Mouse (Mus musculus) midbrain, embryonic 10.5 days (tissue): ENCODE measurements at regions not wholly inside any gene's neighbourhood (a gene's known extent, or its start where the extent isn't known, plus 50 kb on each side); places are given as distances from the start of the nearest gene placed in this dataset.

Source experiments
- DNase-seq: peaks from one replicate; pipeline ENCODE4 v3.0.0-alpha.2; 2017; ENCODE audit warnings: low spot score
- H3K27ac ChIP-seq: fragments of 300-500 bp; sonication (generic); replicated peaks from 2 replicates; pipeline ENCODE4 v1.5.1; 2016; ENCODE audit warnings: mild to moderate bottlenecking
- H3K27me3 ChIP-seq: fragments of 300-500 bp; sonication (generic); 2 replicates; pipeline ENCODE4 v1.6.1; 2016; ENCODE audit warnings: low read depth, mild to moderate bottlenecking; ENCODE audit not compliant: poor library complexity, severe bottlenecking
- H3K36me3 ChIP-seq: fragments of 300-500 bp; sonication (generic); 2 replicates; pipeline ENCODE4 v1.6.1; 2016; ENCODE audit warnings: mild to moderate bottlenecking, moderate library complexity
- H3K4me1 ChIP-seq: fragments of 300-500 bp; sonication (generic); 2 replicates; pipeline ENCODE4 v1.6.1; 2016
- H3K4me3 ChIP-seq: fragments of 300-500 bp; sonication (generic); 2 replicates; pipeline ENCODE4 v1.5.1; 2016; ENCODE audit warnings: mild to moderate bottlenecking, moderate library complexity
- H3K9me3 ChIP-seq: fragments of 300-500 bp; sonication (generic); replicated peaks from 2 replicates; pipeline ENCODE4 v1.6.1; 2016; ENCODE audit warnings: mild to moderate bottlenecking
- WGBS: fragments of 180-500 bp; shearing (Covaris S2); methylation state at CpG from one replicate; pipeline ENCODE4 v1.1.7; 2016; 5-methylcytosine and 5-hydroxymethylcytosine counted together

DNA sequence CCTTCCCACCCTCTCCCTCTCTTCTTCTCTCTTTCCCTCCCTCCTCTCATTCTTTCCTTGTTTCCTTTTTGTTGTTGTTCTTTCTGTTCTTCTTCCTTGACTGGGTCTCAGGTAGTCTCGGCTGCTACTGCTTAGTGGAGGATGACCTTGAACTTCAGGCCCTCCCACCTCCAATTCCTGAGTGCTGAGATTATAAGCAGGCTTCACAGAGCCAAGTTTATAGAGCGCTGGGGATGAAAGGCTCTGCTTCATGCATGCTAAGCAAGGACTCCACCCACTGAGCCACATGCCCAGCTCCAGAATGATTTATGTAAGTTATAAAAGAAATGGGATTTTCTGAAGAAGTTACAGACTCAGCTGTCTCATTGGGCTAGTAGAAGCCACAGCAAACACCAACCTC is 199.9 kb downstream of the Tex36 start:
- no peaks in the 10 kb centered on the region for H3K36me3 ChIP-seq
- DNase-seq: no peak
- H3K27me3 ChIP-seq: no peaks in the 10 kb centered on the region
- H3K27ac ChIP-seq: no peak overlapping the region
- whole genome bisulfite sequencing: 83% methylated on average over 2 of the region's 2 CpGs
- no peaks in the 10 kb centered on the region for H3K4me1 ChIP-seq
- no peaks in the 10 kb centered on the region for H3K9me3 ChIP-seq
- no peak overlapping the region for H3K4me3 ChIP-seq

GRCm38 (mm10) chr7:133400691-133401090 is 201.3 kb downstream of the Tex36 start:
- DNase-seq: no peak
- Histone ChIP-seq H3K27ac (no peak overlapping the region), H3K9me3 (no peaks in the 10 kb centered on the region), H3K36me3 (no peaks in the 10 kb centered on the region), H3K27me3 (no peaks in the 10 kb centered on the region), H3K4me3 (no peak overlapping the region), H3K4me1 (peaks cover 9% of the 10 kb centered on the region)
- 88% methylated on average over 4 of the region's 4 CpGs for WGBS

DNA sequence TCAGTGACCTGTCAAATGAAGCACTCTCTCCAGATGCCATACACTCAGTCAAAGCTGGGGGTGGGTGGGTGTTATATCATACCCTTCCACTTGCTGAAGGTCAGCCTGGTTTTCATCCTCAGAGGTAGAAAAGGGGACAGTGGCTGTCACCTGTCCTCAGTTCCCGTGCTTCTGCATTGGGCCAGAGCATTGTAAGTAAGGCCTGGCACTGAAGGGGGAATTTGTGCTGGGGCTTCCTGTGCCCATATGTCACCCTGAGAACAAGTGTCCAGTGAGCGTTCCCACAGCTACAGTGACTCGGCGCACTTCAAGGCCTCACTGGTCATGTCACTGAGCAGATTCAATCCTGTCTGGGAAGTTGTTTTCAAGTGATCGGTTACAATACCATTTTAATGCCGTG is 213.2 kb downstream of the Tex36 start:
- no peaks in the 10 kb centered on the region for H3K9me3 ChIP-seq
- no peaks in the 10 kb centered on the region for H3K4me1 ChIP-seq
- H3K27me3 ChIP-seq: no peaks in the 10 kb centered on the region
- no peak for DNase-seq
- no peak overlapping the region for H3K4me3 ChIP-seq
- no peaks in the 10 kb centered on the region for H3K36me3 ChIP-seq
- WGBS: 91% methylated on average over 6 of the region's 6 CpGs
- H3K27ac ChIP-seq: no peak overlapping the region

DNA sequence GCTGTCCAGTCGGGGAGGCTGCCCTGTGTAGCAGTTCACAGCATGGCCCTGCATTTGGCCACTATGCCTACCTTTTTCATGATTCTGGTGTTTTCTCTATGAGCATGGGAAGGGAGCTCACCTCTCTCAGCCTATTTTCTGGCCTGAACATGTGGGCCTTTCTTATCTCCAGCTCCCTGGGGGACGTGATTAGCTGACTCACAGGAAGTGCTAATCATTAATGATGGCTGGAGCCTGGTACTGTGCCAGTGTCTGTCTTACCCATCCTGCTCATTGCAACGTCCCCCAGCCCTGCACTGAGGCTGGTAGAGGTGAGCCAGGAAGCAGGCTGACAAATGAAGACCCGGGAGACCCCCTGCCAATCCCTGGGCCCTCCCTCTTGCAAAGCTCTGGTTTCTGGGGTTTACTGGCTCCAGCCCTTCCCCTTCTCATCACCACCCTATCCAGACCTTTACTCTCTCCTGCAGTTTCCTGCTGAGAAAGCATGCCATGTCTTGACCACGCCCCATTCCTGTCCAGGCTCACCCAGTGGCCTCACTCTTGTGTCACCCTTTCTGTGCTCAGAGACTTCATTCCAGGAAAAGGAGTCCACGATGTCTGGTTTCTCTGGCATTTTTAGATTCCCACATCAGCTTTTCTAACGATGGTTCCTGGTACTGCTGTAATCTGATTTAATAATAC is 219.8 kb downstream of the Tex36 start:
- 76% methylated on average over 7 of the region's 7 CpGs for WGBS
- Histone ChIP-seq H3K4me1 (0 out of 2 replicates have a peak, but pooled peaks cover 5% of the 10 kb centered on the region), H3K9me3 (no peaks in the 10 kb centered on the region), H3K27me3 (no peaks in the 10 kb centered on the region), H3K36me3 (no peaks in the 10 kb centered on the region), H3K4me3 (no peak overlapping the region), H3K27ac (peak overlapping the region; percentile 23; the same call in 1 of the 2 replicates)
- DNase-seq: no peak

GRCm38 (mm10) chr7:133379373-133379772 is 222.6 kb downstream of the Tex36 start:
- H3K27ac ChIP-seq: no peak overlapping the region
- WGBS: 79% methylated on average over 1 of the region's 1 CpGs
- no peaks in the 10 kb centered on the region for H3K27me3 ChIP-seq
- H3K4me1 ChIP-seq: 0 out of 2 replicates have a peak, but pooled peaks cover 5% of the 10 kb centered on the region
- H3K36me3 ChIP-seq: no peaks in the 10 kb centered on the region
- DNase-seq: no peak
- no peaks in the 10 kb centered on the region for H3K9me3 ChIP-seq
- H3K4me3 ChIP-seq: no peak overlapping the region

DNA sequence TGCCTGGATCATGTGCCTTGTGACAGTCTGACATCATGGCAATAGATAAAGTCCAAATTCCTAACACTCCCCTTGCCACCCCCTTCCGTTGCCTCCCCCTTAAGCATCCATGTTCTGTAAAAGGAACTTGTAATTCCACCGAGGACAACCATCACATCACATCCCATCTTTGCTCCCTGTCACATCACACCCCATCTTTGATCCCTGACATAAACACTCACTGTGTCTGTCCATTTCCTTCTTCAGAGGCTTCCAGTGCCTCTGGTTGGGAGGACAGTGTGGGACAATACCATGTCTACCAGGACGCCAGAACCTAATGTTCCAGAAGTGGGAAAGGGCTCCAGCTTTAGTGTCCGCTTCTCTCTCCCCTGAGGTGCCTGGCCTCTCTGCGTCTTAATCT is 223.6 kb downstream of the Tex36 start:
- WGBS: 88% methylated on average over 5 of the region's 5 CpGs
- no peak overlapping the region for H3K4me3 ChIP-seq
- no peak for DNase-seq
- H3K27ac ChIP-seq: no peak overlapping the region
- H3K36me3 ChIP-seq: no peaks in the 10 kb centered on the region
- no peaks in the 10 kb centered on the region for H3K27me3 ChIP-seq
- no peaks in the 10 kb centered on the region for H3K9me3 ChIP-seq
- H3K4me1 ChIP-seq: 0 out of 2 replicates have a peak, but pooled peaks cover 5% of the 10 kb centered on the region

- no peak overlapping the region for H3K27ac ChIP-seq
- H3K36me3 ChIP-seq: no peaks in the 10 kb centered on the region
- 0 out of 2 replicates have a peak, but pooled peaks cover 5% of the 10 kb centered on the region for H3K4me1 ChIP-seq
- H3K9me3 ChIP-seq: no peaks in the 10 kb centered on the region
- no peak overlapping the region for H3K4me3 ChIP-seq
- WGBS: 72% methylated on average over 8 of the region's 8 CpGs
- H3K27me3 ChIP-seq: no peaks in the 10 kb centered on the region
- DNase-seq: no peak
Measured at GRCm38 (mm10) chr7:133376833-133377484, 225.0 kb downstream of the Tex36 start.

- H3K4me1 ChIP-seq: 0 out of 2 replicates have a peak, but pooled peaks cover 5% of the 10 kb centered on the region
- peaks cover 1% of the 10 kb centered on the region; the same call in 1 of the 2 replicates for H3K27me3 ChIP-seq
- no peak for DNase-seq
- no peak overlapping the region for H3K27ac ChIP-seq
- H3K9me3 ChIP-seq: no peaks in the 10 kb centered on the region
- no peaks in the 10 kb centered on the region for H3K36me3 ChIP-seq
- no peak overlapping the region for H3K4me3 ChIP-seq
- WGBS: 74% methylated on average over 2 of the region's 2 CpGs
Measured at GRCm38 (mm10) chr7:133372695-133373094, 229.3 kb downstream of the Tex36 start.

DNA sequence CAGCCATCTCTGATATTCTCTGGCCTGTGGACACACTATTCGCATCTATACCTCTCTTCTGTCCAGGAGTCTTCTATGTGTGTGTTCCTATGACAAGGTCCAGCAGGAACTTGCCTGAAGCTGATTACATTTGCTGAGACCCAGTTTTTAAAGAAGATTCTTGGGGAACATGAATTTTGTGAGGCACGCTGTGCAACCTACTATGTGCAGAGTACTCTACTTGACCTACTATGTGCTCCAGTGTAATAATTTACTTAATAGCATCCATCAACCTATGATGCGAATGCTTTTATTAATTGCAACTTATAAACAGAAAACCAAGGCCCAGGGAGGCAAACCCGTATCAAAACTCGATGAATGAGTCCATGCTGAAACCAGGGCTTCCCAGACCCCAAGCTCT is 231.4 kb downstream of the Tex36 start:
- Histone ChIP-seq H3K9me3 (no peaks in the 10 kb centered on the region), H3K27ac (no peak overlapping the region), H3K27me3 (peaks cover 11% of the 10 kb centered on the region; the same call in 1 of the 2 replicates), H3K4me1 (peaks cover under 1% of the 10 kb centered on the region; the same call in 1 of the 2 replicates), H3K4me3 (no peak overlapping the region), H3K36me3 (no peaks in the 10 kb centered on the region)
- 88% methylated on average over 5 of the region's 5 CpGs for WGBS
- DNase-seq: no peak

GRCm38 (mm10) chr7:133364601-133365000 is 237.4 kb downstream of the Tex36 start:
- H3K9me3 ChIP-seq: no peaks in the 10 kb centered on the region
- WGBS: 37% methylated on average over 4 of the region's 4 CpGs
- no peaks in the 10 kb centered on the region for H3K36me3 ChIP-seq
- H3K27me3 ChIP-seq: peaks cover 26% of the 10 kb centered on the region
- no peak overlapping the region for H3K27ac ChIP-seq
- no peak for DNase-seq
- H3K4me1 ChIP-seq: peaks cover 19% of the 10 kb centered on the region
- no peak overlapping the region for H3K4me3 ChIP-seq

DNA sequence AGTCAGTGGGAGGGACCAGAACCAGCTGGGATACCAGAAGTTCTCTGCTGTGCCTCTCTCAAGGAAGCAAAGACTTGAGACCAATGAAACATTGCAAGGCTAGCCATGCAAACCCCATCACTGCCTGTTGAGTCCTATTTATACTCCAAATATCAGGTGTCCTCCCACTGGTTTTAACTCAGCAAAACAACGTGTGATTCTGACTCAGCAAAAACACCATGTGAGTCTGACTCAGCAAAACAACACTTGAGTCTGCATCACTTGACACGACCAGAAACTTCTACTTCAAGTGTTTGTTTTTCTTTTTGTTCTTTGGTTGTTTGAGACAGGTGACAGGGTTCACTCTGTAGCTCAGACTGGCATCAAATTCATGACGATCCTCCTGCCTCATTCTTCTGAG is 204.6 kb upstream of the Ctbp2 start:
- peaks cover 3% of the 10 kb centered on the region; the same call in 1 of the 2 replicates for H3K9me3 ChIP-seq
- no peaks in the 10 kb centered on the region for H3K4me1 ChIP-seq
- no peak overlapping the region for H3K27ac ChIP-seq
- WGBS: 78% methylated on average over 3 of the region's 3 CpGs
- no peaks in the 10 kb centered on the region for H3K27me3 ChIP-seq
- H3K4me3 ChIP-seq: no peak overlapping the region
- no peaks in the 10 kb centered on the region for H3K36me3 ChIP-seq
- DNase-seq: no peak

- no peak overlapping the region for H3K27ac ChIP-seq
- H3K36me3 ChIP-seq: no peaks in the 10 kb centered on the region
- no peaks in the 10 kb centered on the region for H3K4me1 ChIP-seq
- no peak overlapping the region for H3K4me3 ChIP-seq
- no peak for DNase-seq
- H3K9me3 ChIP-seq: peaks cover 3% of the 10 kb centered on the region; the same call in 1 of the 2 replicates
- no peaks in the 10 kb centered on the region for H3K27me3 ChIP-seq
- WGBS: 82% methylated on average over 7 of the region's 7 CpGs
Measured at GRCm38 (mm10) chr7:133325548-133326190, 201.5 kb upstream of the Ctbp2 start.

DNA sequence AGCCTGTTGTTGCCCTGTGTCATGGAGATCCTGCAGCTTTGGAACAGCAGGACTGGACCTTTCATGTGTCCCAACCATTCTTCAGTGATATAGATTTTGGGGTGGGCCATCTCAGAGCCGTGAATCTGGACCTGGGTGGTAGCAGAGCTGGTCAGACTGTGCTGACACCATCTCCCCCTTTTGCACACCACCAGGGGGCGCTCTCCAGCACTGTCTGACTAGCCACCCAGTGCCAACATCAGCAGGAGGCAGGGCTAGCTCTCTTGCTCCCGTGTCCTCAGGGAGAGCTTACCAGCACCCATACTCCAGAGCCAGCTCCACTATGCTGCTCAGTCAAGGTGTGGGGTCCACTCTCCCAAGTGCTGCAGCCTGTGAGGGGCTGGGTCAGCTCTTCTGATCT is 199.8 kb upstream of the Ctbp2 start:
- Histone ChIP-seq H3K4me3 (no peak overlapping the region), H3K27ac (no peak overlapping the region), H3K27me3 (no peaks in the 10 kb centered on the region), H3K36me3 (no peaks in the 10 kb centered on the region), H3K4me1 (no peaks in the 10 kb centered on the region), H3K9me3 (peaks cover 3% of the 10 kb centered on the region; the same call in 1 of the 2 replicates)
- WGBS: 74% methylated on average over 3 of the region's 3 CpGs
- no peak for DNase-seq
